Mouse (Mus musculus): Measurements from ENCODE around the gene Vmn1r229.

The Vmn1r229 gene

DNA sequence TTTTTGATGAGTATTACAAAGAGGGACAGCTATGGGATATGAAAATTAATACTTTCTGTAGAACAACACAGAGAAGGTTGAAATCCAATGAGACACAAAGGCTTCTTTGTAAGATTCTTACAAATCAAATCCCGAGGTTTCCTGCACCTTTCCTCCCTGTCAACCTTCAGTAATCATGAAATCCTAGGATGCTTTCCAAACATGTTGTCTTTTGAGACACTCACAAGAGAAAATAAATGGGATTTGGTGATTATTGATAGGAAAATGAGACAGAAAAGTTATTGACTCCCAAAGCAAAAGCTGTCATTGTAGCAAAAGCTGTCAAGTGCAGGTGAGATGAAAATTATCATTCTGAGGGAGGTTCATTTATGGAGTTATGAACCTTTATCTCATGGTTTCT is at the start of gene Vmn1r229:
Gene Vmn1r229, plus strand, starts transcription at position 301 of the 400 bp plus-strand sequence.
- DNase-seq: no peak

DNA sequence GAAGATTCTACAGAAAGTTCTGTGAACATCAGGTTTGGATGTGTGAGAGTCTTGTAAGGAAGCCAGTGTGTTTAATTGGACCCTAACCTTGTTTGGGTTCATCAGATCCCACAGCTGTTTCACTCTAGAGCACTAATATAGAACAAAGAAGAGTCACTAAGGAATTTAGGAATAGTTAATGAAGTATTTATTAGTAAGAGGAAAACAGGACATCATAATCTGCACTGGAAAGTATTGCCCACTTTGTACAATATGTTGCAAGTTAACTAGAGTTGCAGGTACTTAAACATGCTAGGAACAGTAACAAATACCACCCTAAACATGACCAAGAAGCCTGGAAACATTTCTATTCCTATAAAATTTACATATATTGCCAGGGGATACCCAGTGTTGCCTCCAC is 25.3 kb upstream of the Vmn1r229 start, which contains the start of gene Vmn1r228:
Gene Vmn1r228, minus strand, starts transcription at position 101 of the 400 bp plus-strand sequence.
- no peak for DNase-seq

DNA sequence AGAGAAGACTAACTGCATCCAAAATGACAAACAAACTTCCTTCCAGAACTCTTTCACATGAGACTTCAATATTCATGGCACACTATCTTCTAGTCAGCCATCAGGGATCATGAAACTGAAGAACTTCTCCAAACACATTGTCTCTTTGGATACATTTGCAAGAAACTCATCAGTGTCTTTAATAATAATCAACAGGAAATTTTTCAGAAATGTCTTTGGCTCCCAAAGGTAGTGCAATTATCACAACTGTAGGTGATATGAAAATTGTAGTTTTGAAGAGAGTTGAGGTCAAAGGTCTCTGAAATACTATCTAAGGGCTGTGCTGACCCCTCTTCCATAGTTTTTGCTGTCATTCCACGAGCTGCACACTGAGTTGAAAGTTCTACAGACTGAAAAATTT is 28.8 kb downstream of the Vmn1r229 start, which contains the start of gene Vmn1r230:
Gene Vmn1r230, plus strand, starts transcription at position 301 of the 400 bp plus-strand sequence.
- no peak for DNase-seq

All from lung, postnatal 10 days (tissue).